34 mouse cellular contexts compared by ENCODE assay signal in the genomic region with DNA sequence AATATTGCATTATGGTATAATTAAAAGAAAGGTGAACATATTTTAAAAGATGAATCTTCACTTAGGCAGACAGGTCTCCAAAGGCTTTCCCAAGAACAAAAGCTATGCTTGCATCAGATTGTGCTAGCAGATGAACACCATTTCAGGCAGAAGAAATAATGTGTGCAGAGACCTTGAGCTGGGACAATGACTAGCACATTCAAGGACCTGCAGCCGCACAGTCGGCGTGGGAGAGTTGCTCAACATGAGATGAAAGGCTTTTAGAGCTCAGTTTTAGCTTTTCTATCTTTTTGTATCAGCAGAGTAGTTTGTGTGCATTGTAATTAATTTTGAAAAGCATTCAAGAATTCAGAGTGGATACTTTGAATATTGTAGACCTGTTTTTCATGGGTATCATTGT. TPM values are rescaled to one million over a fixed set of nuclear protein-coding genes. Genes with fewer than 3 reads are reported as not detected.
DNase-seq lines count a peak whose midpoint lies in the region; ATAC-seq lines count a peak whose summit lies in the region.
"Had no signal": no experiment of that assay in that cellular context is flagged by ENCODE, and none has a peak within 500 bp of the region (broad histone marks: within the 10 kb centered on the region; RNA-seq: fewer than 3 reads in every experiment).

No protein-coding gene starts in this region.

- H3K27me3 ChIP-seq in forebrain, embryonic 16.5 days (replicated peaks; ENCODE audit: control insufficient read depth, insufficient read depth, low read length) = no peaks in the 10 kb centered on the region; the same call in 1 of the 2 replicates
- H3K27me3 ChIP-seq in kidney, embryonic 16.5 days (ENCODE audit: insufficient read depth, low read length) = no peaks in the 10 kb centered on the region
- H3K27me3 ChIP-seq: CH12.LX; embryonic facial prominence, embryonic 13.5 days; forebrain, embryonic 15.5 days; hindbrain, embryonic 12.5 days; hindbrain, embryonic 15.5 days; Patski had no signal

- no peak overlapping the region for H3K4me2 ChIP-seq in forebrain, embryonic 16.5 days (ENCODE audit: low read length)
- no peak overlapping the region for H3K4me2 ChIP-seq in kidney, embryonic 16.5 days (replicated peaks; ENCODE audit: low read depth, low read length)
- H3K4me2 ChIP-seq: embryonic facial prominence, embryonic 13.5 days; forebrain, embryonic 12.5 days; forebrain, embryonic 15.5 days; hindbrain, embryonic 12.5 days; hindbrain, embryonic 15.5 days had no signal

- H3K4me1 ChIP-seq in forebrain, embryonic 16.5 days (replicated peaks; ENCODE audit: control insufficient read depth, insufficient read depth, low read length) = no peaks in the 10 kb centered on the region
- H3K4me1 ChIP-seq in kidney, embryonic 16.5 days (ENCODE audit: insufficient read depth, low read length) = no peaks in the 10 kb centered on the region
- H3K4me1 ChIP-seq: embryonic facial prominence, embryonic 10.5 days; embryonic facial prominence, embryonic 13.5 days; forebrain, embryonic 12.5 days; forebrain, embryonic 15.5 days; heart, embryonic 10.5 days; hindbrain, embryonic 12.5 days; hindbrain, embryonic 15.5 days had no signal

- no peak overlapping the region for H3K4me3 ChIP-seq in forebrain, embryonic 16.5 days (replicated peaks; ENCODE audit: low read length)
- H3K4me3 ChIP-seq in kidney, embryonic 16.5 days (ENCODE audit: low read length) = no peak overlapping the region
- H3K4me3 ChIP-seq: embryonic facial prominence, embryonic 10.5 days; embryonic facial prominence, embryonic 13.5 days; erythroblast, embryonic 14.5 days; forebrain, embryonic 12.5 days; forebrain, embryonic 15.5 days; gastrocnemius, adult 2 months; heart, embryonic 10.5 days; hindbrain, embryonic 12.5 days; hindbrain, embryonic 15.5 days had no signal

- no peak for ATAC-seq in forebrain, embryonic 16.5 days
- no peak for ATAC-seq in kidney, embryonic 16.5 days (ENCODE audit: low FRiP score, low TSS enrichment)
- ATAC-seq: forebrain, embryonic 15.5 days; intestine, postnatal 0 days; Patski had no signal

- peak; percentile 3 for DNase-seq in ovary, adult 18-20 months (ENCODE audit: low spot score)
- no peak for DNase-seq in ovary, postnatal 14 days (ENCODE audit: low spot score)
- DNase-seq in adrenal gland, postnatal 14 days = peak; percentile 61
- peak; percentile 43 for DNase-seq in testis, postnatal 10 days (ENCODE audit: low spot score)
- no peak for DNase-seq in spleen, adult 18-20 months
- DNase-seq: B cell, adult 2 months; cerebellum, adult 11-12 months; cerebellum, adult 8-10 months; cerebellum, postnatal 10 days; cerebellum, postnatal 36 days; embryo, embryonic 11 days; gastrocnemius, adult 2 months; gastrocnemius, postnatal 14 days; heart, adult 11 months had no signal

- H3K9me3 ChIP-seq in forebrain, embryonic 16.5 days (ENCODE audit: control insufficient read depth, low read length) = no peaks in the 10 kb centered on the region
- no peaks in the 10 kb centered on the region for H3K9me3 ChIP-seq in kidney, embryonic 16.5 days (ENCODE audit: low read length)
- H3K9me3 ChIP-seq: embryonic facial prominence, embryonic 10.5 days; embryonic facial prominence, embryonic 13.5 days; forebrain, embryonic 12.5 days; forebrain, embryonic 15.5 days; G1E; heart, embryonic 10.5 days; hindbrain, embryonic 12.5 days; hindbrain, embryonic 15.5 days had no signal

- no peak overlapping the region for H3K9ac ChIP-seq in forebrain, embryonic 16.5 days (replicated peaks; ENCODE audit: low read depth, low read length)
- no peak overlapping the region for H3K9ac ChIP-seq in kidney, embryonic 16.5 days (replicated peaks; ENCODE audit: low read length)
- H3K9ac ChIP-seq: embryonic facial prominence, embryonic 13.5 days; forebrain, embryonic 12.5 days; forebrain, embryonic 15.5 days; hindbrain, embryonic 12.5 days; hindbrain, embryonic 15.5 days had no signal

- 80% methylated on average over 3 of the region's 3 CpGs for WGBS in forebrain, embryonic 16.5 days
- WGBS in kidney, embryonic 16.5 days = 87% methylated on average over 3 of the region's 3 CpGs

- H3K27ac ChIP-seq in forebrain, embryonic 16.5 days (ENCODE audit: low read length) = no peak overlapping the region
- no peak overlapping the region for H3K27ac ChIP-seq in kidney, embryonic 16.5 days (ENCODE audit: low read length)
- H3K27ac ChIP-seq: embryonic facial prominence, embryonic 10.5 days; embryonic facial prominence, embryonic 13.5 days; forebrain, embryonic 12.5 days; forebrain, embryonic 15.5 days; gastrocnemius, adult 2 months; heart, embryonic 10.5 days; hindbrain, embryonic 12.5 days; hindbrain, embryonic 15.5 days had no signal

- H3K36me3 ChIP-seq in forebrain, embryonic 16.5 days (ENCODE audit: control insufficient read depth, insufficient read depth) = no peaks in the 10 kb centered on the region
- no peaks in the 10 kb centered on the region for H3K36me3 ChIP-seq in kidney, embryonic 16.5 days (ENCODE audit: insufficient read depth, low read length)
- H3K36me3 ChIP-seq: embryonic facial prominence, embryonic 10.5 days; embryonic facial prominence, embryonic 13.5 days; forebrain, embryonic 12.5 days; forebrain, embryonic 15.5 days; G1E; heart, embryonic 10.5 days; hindbrain, embryonic 12.5 days; hindbrain, embryonic 15.5 days had no signal

RNA-seq across cellular contexts. Expression of gene Lmo3, which starts 36.6 kb away (rescaled TPM):
- 0.71 and 1.2 TPM in 2 replicates for total RNA-seq in adrenal gland, postnatal 14 days (2021)
- polyA plus RNA-seq in forebrain, embryonic 16.5 days (2015; fragmentation: Nextera tagmentation; extraction: Ambion mirVana) = 204 and 213 TPM in 2 replicates
- polyA plus RNA-seq in kidney, embryonic 16.5 days (2015; fragmentation: Nextera tagmentation; extraction: Ambion mirVana) = 0.72 and 1.0 TPM in 2 replicates
- total RNA-seq: CH12.LX; gastrocnemius, adult 2 months; gastrocnemius, postnatal 14 days; hematopoietic stem cell, adult 5-6 weeks had no signal
- polyA plus RNA-seq: erythroblast, embryonic 14.5 days; G1E; Patski had no signal

RNA-seq across cellular contexts. Expression of gene Igbp1b, which starts 39.9 kb away (rescaled TPM):
- not detected in 2 replicates for total RNA-seq in adrenal gland, postnatal 14 days (2021)
- polyA plus RNA-seq in forebrain, embryonic 16.5 days (2015; fragmentation: Nextera tagmentation; extraction: Ambion mirVana) = 0.57 and 0.61 TPM in 2 replicates
- not detected in 2 replicates for polyA plus RNA-seq in kidney, embryonic 16.5 days (2015; fragmentation: Nextera tagmentation; extraction: Ambion mirVana)
- total RNA-seq: CH12.LX; G1E; gastrocnemius, adult 2 months; gastrocnemius, postnatal 14 days; gastrocnemius, postnatal 4 days; heart, postnatal 25 days; hematopoietic stem cell, adult 5-6 weeks had no signal
- polyA plus RNA-seq: embryonic facial prominence, embryonic 10.5 days; embryonic facial prominence, embryonic 13.5 days; erythroblast, embryonic 14.5 days; G1E; heart, embryonic 10.5 days; heart, embryonic 14.5 days; heart, postnatal 0 days; hindbrain, embryonic 12.5 days; intestine, embryonic 14.5 days; intestine, postnatal 0 days; Patski had no signal

Comparison
In these comparisons a context has a peak if more than half of its experiments do, and no peak if none do; other contexts are left out.
1. DNase-seq: peak in ovary, adult 18-20 months (single experiment), adrenal gland, postnatal 14 days (single experiment) and testis, postnatal 10 days (single experiment); none in ovary, postnatal 14 days (single experiment) and spleen, adult 18-20 months (0 of 2).
2. RNA of gene Lmo3, which starts 36.6 kb away (polyA plus RNA-seq): 204 to 213 TPM in forebrain, embryonic 16.5 days; 0.72 to 1.0 TPM in kidney, embryonic 16.5 days; every median in the first group is over 100 times any median in the second.